Mouse (Mus musculus) central nervous system, embryonic 18 days (tissue): ENCODE measurements around the gene Atp8a1. TPM values are rescaled to one million over a fixed set of nuclear protein-coding genes. Genes with fewer than 3 reads are reported as not detected.

Source experiments
- polyA plus RNA-seq: library from polyadenylated mRNA; depleted of rRNA; stranded (reverse); fragments of >200 nt; gene quantifications from 2 replicates; pipeline ENCODE4 v1.2.3, GENCODE M21; 2012; rRNA removed

Atp8a1 gene
- polyA plus RNA-seq = 49.2 and 50.4 TPM in 2 replicates

DNA sequence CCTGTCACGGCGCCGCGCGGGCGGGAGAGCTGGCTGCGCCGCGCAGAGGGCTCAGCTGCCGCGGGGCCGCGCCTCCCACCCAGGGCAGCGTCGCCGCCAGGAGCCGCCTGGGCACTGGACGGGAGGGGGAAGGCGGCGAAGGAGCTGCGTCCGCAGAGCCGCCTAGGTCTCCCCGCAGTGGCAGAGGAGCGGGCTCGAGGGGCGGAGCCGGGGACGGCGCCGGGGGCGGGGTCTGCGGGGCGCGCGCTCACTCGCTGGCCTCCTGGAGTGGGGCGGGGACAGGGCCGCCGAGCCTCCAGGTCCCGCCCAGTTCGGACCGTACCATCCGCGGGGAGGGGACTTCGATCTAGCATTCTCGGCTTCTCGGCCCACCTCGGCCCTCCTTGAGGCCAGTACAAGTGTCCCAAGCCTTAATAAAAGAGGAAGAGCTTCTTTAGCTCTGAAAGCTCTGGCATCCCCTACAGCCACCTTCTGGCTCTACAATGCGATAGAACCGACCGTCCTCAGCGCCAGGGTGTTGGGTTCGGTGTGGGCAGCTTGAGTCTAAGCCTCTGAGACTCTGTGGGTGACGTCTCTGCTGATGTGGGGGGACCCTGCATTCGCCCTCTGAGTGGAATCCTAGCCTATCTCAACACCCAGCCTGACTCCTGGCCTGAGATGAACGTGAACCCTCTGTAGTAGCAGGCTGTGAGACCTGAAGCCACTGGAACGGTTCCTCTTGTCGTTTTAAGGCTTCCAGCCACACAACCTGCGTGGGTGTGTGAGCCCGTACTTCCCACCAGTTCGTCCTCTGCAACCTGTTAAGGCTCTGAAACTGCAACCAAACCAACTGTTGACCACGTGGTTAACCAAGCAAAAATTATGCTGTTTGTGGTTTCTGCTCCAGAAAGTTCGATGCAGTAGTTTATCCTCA is at the start of gene Atp8a1:
Atp8a1 (minus strand) TSS at position 182 of the 913 bp plus-strand sequence.

DNA sequence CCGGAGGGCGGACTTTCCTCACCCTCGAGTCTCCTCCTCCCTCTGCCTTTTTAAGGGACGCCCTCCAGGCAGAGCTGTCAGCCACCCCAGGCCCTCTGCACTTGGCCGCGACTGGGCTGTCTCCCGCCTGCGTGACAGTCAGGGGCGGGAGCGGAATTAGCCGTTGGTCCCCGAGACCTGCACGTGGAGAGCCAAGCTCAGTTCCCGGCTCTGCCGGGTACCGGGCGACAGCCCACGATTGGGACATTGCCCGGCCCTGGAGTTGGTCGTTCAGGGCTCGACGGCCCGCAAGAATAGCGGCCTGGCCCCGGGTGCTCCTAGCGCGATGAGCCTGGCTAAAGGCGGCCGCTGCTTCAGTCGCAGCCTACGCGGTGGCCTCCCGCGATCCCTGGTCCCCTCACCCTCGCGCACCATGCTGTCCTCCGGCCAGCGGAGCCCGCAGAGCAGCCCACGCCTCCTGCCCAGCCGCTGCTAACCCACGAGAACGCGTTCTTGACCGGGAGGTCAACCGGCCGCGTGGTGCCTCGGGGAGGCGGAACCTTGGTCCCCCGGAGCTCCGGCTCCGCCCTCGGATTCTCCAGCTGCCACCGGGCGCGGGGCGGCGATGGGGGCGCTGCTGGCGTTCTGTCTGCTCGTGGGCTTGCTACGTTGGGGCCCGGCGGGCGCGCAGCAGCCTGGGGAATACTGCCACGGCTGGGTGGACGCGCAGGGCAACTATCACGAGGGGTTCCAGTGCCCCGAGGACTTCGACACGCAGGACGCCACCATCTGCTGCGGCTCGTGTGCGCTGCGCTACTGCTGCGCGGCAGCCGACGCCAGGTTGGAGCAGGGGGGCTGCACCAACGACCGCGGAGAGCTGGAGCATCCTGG is 239.2 kb downstream of the Atp8a1 start, which contains the start of gene Shisa3:
Shisa3 (plus strand) TSS at position 79 of the 870 bp plus-strand sequence.

Other genes with a start within 250 kb of the Atp8a1 start
- 3.0 and 4.4 TPM in 2 replicates for gene Shisa3, start 239.6 kb downstream of the Atp8a1 start, polyA plus RNA-seq
- gene Gm5108, start 94.2 kb upstream of the Atp8a1 start, polyA plus RNA-seq = not detected in 2 replicates
- gene Gm21905, start 99.0 kb upstream of the Atp8a1 start, polyA plus RNA-seq = not detected in 2 replicates
- 0.08 TPM in 1 of 2 replicates, not detected in the other for gene Grxcr1, start 184.4 kb upstream of the Atp8a1 start, polyA plus RNA-seq